Mouse (Mus musculus): ENCODE results near the gene Hist1h2ba.

The Hist1h2ba gene

DNA sequence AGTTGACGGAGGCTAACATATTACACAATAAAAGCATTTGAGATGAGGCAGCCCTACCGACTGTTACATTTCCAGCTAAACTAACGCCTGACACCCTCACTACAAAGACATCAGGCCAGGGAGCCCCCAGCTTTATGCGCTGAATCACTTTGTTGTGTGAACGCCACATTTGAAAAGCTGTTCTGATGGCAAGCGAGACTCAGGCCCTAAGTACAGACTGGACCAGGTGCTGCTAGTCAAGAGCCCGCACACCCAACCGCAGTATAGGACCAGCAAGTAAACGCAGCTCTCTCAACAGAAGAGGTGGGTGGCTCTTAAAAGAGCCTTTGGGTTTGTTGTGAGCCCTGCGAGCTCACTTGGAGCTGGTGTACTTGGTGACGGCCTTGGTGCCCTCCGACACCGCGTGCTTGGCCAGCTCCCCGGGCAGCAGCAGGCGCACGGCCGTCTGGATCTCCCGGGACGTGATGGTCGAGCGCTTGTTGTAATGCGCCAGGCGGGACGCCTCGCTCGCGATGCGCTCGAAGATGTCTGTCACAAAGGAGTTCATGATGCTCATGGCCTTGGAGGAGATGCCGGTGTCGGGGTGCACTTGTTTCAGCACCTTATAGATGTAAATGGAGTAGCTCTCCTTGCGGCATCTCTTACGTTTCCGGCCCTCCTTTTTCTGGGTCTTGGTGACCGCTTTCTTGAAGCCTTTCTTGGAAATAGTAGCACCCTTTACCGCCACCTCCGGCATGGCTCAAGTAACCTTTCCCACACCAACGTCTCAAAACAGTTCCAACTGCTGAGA lies at the start of gene Hist1h2ba:
TSS of gene Hist1h2ba (minus strand) at position 736 of the 790 bp plus-strand sequence.
- no peak for DNase-seq

DNA sequence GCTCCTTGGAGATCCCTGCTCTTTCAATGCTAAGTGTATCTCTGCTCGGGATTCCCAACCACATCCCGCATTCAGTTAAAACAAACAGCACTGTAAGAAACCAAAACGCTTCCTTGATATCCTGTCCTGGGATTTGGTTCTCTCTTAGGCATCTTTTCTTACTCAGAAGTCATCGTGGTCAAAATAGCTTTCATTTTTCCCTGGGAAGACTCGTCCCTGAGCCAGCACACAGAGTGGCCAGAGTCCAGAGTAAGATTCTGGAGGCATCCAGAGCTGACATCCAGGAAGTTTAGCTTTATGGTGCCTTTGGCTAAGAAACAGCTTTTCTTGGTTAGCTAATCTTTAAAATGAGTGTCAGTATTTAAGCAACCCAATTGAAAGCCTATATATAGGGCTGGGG lies 38.3 kb upstream of the Hist1h2ba start:
- DNase-seq: no peak

DNA sequence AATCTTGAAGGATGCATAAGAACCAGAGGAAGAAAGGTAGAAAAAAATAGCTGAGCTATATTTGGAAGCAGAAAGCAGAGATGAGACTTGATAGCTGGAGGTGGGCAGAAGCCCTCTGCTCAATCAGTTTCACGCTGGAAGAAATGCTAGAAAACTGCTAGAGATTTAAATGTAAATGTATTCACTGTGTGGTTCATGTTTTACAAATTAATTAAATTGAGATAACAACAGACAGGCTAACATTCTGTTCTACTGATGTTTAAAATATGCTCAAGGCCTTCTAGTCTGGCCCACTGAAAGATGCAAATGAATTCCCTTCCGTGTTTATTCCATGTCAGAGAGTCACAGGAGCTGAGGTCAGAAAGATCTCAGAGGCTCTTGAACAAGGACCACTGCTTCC lies 37.9 kb upstream of the Hist1h2ba start:
- no peak for DNase-seq

DNA sequence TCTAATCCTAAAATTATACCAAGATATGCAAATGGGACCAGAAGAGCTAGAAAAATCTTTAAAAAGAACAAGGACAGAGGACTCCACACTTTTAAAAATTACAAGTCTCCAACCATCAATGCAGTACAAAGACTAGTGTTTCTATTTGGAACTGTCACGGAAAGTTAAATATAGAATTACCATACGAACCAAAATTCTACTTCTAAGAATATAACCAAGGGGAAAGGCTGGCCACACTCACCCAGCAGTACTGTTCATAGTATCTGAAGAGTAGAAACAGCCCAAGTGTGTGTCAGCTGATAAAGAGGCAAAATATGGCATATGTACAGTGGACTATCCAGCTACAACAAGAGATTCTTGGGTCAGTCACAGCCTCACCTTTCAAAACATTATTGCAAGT lies 31.0 kb upstream of the Hist1h2ba start:
- no peak for DNase-seq

DNA sequence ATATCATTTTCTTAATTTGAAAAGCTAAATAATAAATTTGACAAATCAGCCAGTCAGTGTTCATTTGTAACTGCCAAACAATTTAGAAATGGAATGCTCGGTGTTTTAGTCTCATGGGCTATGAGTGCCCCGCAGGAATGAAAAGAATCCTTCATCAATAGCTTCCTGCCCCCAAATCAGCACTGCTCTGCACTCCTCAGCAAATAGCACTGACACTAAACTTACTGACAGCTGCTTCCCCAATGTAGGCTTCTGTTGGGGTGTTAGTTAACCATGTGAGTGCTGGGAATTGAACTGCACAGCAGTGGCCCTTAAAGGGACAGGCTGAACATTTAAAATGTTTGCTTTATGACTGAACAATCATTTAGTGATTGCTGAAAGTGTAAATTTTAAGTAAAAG lies 25.8 kb upstream of the Hist1h2ba start:
- DNase-seq: no peak

DNA sequence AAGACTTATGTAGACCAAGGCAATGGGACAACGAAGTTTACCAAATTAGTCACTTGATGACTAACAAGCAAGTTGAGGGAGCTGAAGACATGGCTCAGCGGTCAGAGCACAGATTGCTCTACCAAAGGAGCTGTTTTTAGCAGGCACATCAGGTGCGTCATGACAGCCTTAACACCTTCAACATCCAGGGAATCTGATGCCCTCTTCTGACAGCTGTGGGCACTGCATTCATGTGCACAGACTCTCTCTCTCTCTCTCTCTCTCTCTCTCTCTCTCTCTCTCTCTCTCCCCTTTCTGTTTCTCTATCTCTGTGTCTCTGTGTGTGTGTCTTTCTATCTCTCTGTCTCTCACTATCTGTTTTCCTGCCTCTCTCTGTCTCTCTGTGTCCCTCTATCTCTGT lies 17.0 kb upstream of the Hist1h2ba start:
- DNase-seq: no peak

DNA sequence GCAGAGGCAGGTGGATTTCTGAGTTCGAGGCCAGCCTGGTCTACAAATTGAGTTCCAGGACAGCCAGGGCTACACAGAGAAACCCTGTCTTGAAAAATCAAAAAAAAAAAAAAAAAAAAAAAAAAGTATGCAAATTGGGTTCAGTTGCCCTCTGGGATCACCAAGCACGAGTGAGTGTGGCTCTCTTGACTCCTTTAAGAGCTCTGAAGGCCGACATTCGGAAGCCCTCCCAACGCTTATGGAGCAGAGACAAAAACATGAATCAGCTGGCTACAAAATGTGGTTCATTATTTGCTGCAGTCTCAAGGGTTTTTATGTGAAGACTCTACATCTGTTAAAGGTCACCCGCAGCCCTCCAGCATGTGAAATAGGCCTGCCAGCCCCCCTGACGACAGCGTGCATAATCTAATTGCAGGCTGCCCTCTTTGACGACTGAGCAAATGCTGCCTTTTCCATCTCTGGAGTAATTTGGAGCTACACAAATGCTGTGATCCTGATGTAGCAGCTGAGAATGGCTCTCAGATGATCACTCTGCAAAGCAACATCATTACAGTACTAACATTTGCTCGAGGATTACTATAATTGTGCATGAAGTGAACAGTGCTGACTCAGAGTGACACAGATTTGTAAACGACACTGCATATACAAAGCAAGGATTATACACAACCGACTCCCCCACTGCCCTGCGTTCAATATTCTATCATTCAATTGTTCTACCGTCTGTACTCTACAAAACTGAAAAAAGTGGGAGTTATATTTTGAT lies 15.7 kb upstream of the Hist1h2ba start:
- DNase-seq: no peak

DNA sequence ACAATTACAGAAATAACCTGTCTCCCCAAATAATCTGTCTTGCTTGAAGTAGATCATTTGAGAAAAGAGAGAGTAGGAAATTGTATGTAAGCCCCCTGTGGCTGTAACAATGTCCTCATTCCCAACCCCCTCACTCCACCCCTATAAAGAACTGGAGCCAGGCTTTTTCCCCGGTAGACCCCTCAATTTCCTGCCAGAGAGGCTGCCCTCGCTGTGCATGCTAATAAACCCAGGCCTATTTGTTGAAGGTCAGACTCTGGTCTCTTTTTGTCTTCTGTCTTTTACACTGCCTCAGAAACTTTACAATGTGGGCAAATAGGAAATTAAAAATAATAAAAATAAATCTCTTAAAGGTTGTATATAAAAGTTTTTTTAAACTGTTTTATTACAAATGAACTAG lies 12.3 kb upstream of the Hist1h2ba start:
- DNase-seq: no peak

DNA sequence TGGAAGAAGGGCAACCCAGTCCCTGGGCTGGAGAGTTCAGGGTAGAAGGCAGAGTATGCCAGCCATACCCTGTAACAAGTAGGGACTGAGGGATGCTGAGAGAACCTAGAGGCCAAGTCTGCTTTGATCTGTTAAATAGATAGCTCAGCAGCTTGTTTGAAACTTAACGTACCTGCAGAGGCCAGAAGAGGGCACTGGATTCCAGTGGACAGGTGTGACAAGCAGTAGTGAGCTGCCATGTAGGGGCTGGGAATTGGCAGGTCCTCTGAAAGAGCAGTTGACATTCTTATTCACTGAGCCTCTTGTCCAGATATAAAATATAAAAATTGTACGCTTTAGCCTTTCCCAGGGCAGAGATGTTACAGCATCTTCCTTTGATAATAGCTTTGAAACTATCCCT lies 8.9 kb upstream of the Hist1h2ba start:
- no peak for DNase-seq

DNA sequence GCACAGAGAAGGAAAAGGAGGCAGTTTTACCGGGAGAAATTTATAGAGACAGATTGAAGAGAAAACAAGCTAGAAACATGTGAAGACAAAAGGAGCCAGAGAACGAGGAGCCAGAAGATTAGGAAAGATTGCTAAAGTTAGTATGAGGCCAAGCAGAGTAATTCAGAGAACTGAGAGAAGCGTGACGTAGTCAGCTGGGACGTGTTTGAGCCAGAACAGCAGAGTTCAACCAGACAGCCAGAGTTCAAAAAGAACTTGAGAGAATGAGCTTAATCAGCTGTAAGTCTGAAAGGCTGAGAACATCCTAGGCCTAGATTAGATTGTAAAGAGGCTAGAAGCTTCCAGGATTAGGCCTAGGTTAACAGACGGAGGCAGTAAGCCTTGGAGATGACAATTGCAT lies 6.3 kb upstream of the Hist1h2ba start:
- no peak for DNase-seq

DNA sequence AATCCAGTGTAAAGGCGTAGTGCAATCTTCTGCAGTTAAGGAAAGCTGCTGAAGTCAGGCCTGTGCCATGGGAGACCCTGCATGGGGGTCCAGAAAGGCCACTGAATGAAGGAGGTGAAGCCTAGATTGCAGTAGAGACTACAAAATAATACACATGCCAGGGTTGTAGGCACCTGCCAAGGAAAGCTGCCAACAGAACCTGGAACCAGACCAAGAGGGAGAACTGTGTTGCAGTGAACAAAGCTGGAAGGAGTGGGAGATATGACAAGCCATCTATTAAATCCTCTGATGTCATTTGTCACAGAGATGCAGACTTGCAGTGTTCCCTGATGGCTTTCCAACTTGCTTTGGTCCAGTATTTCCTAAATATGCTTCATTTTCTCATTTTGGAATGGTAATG lies 4.7 kb upstream of the Hist1h2ba start:
- peak; percentile 53 for DNase-seq

DNA sequence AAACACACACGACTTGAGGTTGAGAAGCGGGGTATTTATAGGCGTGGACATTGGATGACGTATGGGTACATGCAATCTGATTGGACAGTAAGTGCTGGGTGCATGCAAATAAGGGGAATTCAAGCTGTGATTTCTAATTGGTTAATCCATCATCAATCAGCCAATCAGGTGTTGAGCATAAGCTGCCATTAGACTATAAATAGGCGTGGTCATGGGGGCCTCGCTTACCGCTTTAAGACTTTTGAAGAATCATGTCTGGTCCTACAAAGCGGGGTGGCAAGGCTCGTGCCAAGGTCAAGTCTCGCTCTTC lies 210 bp upstream of the Hist1h2ba start, which contains the start of gene Hist1h2aa:
TSS of gene Hist1h2aa (plus strand) at position 252 of the 310 bp plus-strand sequence.
- DNase-seq: no peak

DNA sequence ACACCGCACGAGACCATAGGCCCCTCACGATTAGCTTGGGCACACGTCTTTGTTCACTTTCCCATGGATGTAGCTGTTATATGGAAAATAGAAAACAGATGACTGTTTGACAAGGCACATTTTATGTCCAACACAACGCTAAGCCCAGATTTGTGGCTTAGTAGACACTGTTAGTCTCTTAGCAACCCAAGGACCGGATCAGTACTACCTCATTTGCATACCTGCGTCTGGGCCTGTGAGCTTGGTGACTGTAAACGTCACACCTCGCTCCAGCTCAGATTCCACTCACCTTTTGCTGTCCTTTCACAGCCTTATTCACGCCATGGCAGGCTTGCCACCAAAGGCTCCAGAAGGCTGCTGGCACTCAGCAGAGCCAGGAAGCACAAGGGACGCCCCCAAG lies 3.1 kb downstream of the Hist1h2ba start:
- DNase-seq: no peak

DNA sequence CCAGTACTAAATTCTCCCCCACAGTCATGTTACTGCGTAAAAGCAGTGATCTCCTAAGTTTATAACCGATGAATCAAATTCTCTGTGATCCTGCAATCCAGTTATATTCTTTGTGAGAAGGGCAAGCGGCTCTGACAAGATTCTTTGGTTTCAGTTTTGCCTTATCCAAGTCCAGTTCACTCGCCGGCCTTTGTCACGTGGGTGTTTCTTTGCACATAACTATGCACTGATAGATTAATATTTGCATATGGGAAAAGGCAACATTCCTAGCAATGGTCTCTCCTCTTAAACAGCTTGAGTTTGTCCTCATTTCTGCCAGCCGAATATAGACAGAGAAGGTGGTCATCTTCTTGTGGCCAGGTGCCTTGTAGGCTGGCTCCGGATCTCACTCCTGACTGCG lies 3.5 kb downstream of the Hist1h2ba start:
- no peak for DNase-seq

DNA sequence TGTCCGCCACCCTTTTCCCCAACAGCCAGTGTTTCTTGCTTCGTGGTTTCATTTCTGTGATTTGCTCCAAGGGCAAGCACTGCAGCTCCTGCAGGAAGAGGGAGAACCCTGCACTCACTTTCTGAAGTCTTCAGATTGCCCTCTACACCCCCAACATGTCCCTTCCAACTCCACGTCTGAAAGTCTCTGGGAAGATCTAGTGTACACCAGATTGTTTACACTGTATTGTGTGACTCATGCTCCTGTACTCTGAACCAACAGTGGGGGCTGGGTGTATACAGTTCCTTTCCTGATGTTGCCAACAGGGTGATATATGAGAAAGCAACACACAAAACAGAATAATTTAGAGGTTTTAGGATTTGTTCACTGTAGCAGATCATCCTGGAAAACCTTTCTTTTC lies 5.3 kb downstream of the Hist1h2ba start:
- no peak for DNase-seq

DNA sequence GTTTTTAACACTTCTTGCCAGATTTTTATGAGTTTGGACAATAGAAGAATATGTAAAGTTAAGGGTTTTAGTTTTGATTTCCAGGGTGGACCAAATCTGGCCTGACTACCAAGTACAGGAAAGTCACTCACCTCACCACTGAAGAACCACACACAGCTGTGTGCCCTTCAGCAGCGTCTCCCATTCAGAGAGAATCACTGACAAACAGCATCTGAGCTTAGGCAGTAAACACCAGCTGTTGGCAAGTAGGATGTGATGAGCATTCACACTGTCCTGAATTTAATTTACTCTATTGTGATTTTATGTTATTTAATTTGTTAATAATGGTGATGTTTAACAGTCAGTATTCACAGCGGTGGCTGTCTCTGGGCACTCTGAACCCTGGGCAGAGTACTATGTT lies 8.2 kb downstream of the Hist1h2ba start:
- no peak for DNase-seq

DNA sequence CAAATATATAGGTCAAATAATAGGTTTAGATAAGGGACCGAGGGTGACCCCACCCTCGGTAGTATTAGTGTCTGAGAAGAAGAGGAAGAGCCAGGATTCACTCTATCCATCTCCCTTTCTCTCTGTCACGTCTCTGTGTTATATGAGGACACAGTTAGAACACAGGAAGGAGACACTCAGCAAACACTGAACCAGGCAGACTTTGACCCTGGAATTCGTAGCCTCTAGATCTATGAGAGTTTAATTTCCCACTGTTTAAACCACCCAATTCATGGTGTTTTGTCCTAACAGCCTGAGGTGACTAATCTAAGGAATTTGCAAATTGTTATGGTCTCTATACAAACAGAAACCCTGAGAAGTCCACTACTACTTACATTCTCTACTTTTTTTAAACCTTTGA lies 16.3 kb downstream of the Hist1h2ba start:
- no peak for DNase-seq

DNA sequence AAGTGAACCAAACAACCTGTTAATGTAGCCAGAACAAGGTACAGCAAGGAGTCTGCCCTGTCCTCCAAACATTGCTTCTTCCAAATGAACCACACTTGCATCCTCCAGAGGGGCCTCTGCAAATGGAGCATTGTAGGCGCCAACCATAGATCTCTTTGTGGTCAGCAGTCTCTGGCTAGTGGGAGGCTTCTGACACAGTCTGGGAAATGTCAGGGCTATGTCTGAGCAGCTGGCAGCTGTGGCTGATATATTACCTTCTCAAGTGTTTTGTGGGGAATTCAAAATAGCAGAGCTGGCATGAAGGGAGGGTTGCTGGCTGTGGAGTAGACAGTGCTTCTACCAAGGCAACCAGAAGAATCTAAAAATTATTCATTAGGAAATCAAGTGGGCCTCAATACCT lies 17.8 kb downstream of the Hist1h2ba start:
- DNase-seq: no peak

DNA sequence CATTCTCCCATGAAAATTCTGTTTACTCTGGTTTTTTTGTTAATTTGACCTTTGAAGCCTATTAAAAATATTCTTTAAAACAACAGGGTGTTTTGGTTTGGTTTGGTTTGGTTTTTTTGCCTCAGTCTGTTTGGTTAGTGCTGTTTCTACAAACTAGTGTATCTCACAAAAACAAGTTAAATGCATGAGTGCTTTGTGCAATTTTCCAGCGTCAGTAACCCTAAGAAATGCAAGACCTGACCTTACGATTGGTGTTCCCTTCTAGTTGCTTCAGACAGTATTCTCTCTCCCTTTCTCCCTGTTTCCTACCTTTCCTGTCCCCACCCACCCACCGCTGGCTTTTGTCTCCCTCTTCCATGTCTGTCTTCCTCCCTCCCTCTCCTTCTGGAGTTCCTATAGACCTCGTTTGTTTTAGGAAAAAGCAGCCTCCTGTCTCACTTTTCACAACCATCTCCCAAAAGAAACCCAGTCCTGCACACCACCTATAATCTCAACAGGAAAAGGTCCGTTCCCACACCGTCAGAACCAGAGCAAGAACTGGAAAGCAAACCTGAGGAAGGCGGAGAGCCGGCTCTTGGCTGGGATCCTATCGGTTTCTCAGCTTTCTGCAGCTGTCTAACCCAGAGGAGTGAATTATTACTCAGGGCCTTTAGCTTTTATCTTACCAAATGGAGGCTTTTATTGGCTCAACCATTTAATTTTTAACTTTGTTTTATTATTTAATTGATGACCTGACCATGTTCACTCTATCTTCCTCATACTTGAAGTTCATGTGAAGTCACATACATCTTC lies 19.4 kb downstream of the Hist1h2ba start, which contains the start of gene Slc17a4:
TSS of gene Slc17a4 (minus strand) at position 634 of the 792 bp plus-strand sequence.
- no peak for DNase-seq

DNA sequence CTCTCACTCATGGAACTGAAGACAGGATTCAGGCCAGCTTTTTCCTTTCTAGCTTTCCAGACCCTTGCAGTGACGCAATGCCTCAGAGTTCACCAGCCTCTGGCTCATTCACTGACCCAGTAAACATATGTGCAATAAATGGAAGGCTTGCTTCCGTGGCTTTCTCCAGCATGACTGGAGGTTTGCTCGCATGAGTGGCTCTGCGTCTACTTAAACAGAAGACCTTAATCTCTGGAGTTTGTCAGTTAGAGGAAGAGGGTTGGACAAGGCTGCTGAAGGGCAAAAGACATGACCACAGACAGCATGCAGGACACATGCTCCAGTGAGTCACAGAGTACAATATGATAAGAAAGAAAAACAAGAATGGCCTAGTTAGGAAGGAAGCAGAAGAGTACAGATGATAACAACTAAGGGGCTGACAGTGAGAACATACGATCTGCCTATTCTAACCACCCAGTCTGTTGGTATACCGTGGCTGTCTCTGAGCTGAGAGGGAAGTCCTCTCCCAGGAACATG lies 20.1 kb downstream of the Hist1h2ba start:
- no peak for DNase-seq

DNA sequence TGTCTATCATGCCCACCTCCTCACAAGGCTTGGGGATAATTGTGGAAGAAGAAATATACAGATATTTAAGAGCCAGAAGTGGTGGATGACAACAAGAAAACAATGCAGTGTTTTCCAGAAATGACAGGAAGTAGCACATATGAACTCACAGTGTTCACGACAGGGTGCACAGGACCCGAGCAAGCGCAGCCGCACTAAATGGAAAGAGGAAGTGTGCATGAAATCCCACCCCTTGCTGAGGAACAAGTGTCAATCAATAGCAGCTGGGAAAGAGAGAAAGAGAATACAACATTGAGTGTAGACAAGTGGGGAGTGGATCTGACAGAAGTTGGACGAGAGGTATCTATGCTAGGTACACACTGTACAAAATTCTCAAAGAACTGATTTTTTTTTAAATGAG lies 22.6 kb downstream of the Hist1h2ba start:
- no peak for DNase-seq

DNA sequence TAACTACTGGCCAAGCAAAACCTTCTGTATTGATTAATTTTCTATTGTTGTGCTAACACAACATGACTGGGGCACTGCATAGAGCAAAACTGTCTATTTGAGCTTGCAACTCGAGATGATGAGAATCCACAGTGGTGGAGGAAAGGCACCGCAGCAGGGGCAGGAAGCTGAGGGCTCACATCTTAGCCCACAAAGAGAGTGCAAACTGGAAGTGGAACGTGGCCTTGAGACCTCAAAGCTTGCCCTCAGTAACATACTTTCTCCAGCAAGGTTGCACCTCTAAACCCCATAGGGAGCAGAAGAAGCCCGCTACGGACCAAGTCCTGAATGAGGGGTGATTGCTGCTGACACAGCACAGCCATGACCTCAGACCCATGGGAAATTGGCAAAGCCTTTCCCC lies 23.8 kb downstream of the Hist1h2ba start:
- DNase-seq: no peak

DNA sequence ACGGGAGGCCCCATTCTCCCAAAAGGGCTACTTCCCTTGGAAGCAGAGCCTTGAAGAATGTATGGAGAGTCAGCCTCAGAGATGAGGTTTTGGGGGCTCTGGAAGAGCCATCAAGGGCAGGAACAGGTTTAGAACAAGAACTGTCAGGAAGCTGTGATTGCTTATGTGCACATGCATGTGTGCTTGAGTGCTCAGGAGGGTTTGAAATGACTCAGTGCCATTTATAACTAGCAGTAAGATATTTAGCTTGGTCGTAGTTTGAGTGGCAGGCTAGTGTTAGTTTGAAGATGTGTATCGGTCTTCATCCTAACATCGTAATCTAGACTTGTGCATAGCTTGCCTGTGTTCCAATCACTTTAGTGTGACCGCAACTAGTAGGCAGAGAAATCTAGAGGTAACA lies 27.1 kb downstream of the Hist1h2ba start:
- no peak for DNase-seq

All from right cerebral cortex, postnatal 4 days (tissue).